Mouse (Mus musculus) limb, embryonic 11.5 days (tissue): ENCODE data around the gene Klri1. TPM values are rescaled to one million over a fixed set of nuclear protein-coding genes. Genes with fewer than 3 reads are reported as not detected.

Experiments
- ATAC-seq: fragments of 200-750 bp; cut with Nextera tagmentation; 2 replicates; pipeline ENCODE4 v1.8.0; 2017; ENCODE audit warnings: low read depth; ENCODE audit not compliant: insufficient number of reproducible peaks, low FRiP score, low TSS enrichment
- DNase-seq: peaks from one replicate; pipeline ENCODE4 v3.0.0-alpha.2; 2015; ENCODE audit warnings: low spot score
- H3K27ac ChIP-seq: fragments of 300-500 bp; sonication (generic); replicated peaks from 2 replicates; pipeline ENCODE4 v1.5.1; 2014; ENCODE audit warnings: low read depth, mild to moderate bottlenecking, low read length
- H3K27me3 ChIP-seq: fragments of 300-500 bp; sonication (generic); 2 replicates; pipeline ENCODE4 v1.6.1; 2014; ENCODE audit warnings: mild to moderate bottlenecking, low read length, mixed read lengths; ENCODE audit not compliant: control insufficient read depth, insufficient read depth
- H3K36me3 ChIP-seq: fragments of 300-500 bp; sonication (generic); 2 replicates; pipeline ENCODE4 v1.6.1; 2014; ENCODE audit warnings: mild to moderate bottlenecking, low read length, moderate library complexity, mixed read lengths; ENCODE audit not compliant: control insufficient read depth, insufficient read depth
- H3K4me1 ChIP-seq: fragments of 300-500 bp; sonication (generic); 2 replicates; pipeline ENCODE4 v1.6.1; 2014; ENCODE audit warnings: low read length, mixed read lengths; ENCODE audit not compliant: control insufficient read depth, insufficient read depth
- H3K4me2 ChIP-seq: fragments of 300-500 bp; sonication (generic); 2 replicates; pipeline ENCODE4 v1.6.1; 2014; ENCODE audit warnings: low read depth, mild to moderate bottlenecking, moderate library complexity; ENCODE audit not compliant: severe bottlenecking
- H3K4me3 ChIP-seq: fragments of 300-500 bp; sonication (generic); 2 replicates; pipeline ENCODE4 v1.5.1; 2014; ENCODE audit warnings: low read depth, low read length
- H3K9ac ChIP-seq: fragments of 300-500 bp; sonication (generic); 2 replicates; pipeline ENCODE4 v1.6.1; 2014; ENCODE audit warnings: mild to moderate bottlenecking, low read length
- H3K9me3 ChIP-seq: fragments of 300-500 bp; sonication (generic); 2 replicates; pipeline ENCODE4 v1.6.1; 2016; ENCODE audit warnings: low read length; ENCODE audit not compliant: control insufficient read depth
- WGBS: fragments of 180-500 bp; shearing (Covaris S2); extraction: QIAGEN DNeasy Blood & Tissue Kit; methylation state at CpG from one replicate; pipeline ENCODE4 v1.1.7; 2014; 5-methylcytosine and 5-hydroxymethylcytosine counted together
- polyA plus RNA-seq: library from polyadenylated mRNA; unstranded; fragments of >200 nt; fragmentation: Nextera tagmentation; extraction: Ambion mirVana; gene quantifications from 2 replicates; pipeline ENCODE4 v1.2.1, GENCODE M21; 2014

Klri1 gene
- not detected in 2 replicates for polyA plus RNA-seq

- ATAC-seq: no peak
- H3K4me2 ChIP-seq: no peak within 1 kb of the TSS
- 92% methylated on average over 4 of the region's 4 CpGs for WGBS
- H3K9me3 ChIP-seq: no peaks in the 10 kb centered on the region
- H3K4me1 ChIP-seq: no peaks in the 10 kb centered on the region
- H3K27me3 ChIP-seq: no peaks in the 10 kb centered on the region
- no peak within 1 kb of the TSS for H3K4me3 ChIP-seq
- no peak within 1 kb of the TSS for H3K9ac ChIP-seq
- H3K36me3 ChIP-seq: no peaks in the 10 kb centered on the region
- H3K27ac ChIP-seq: no peak within 1 kb of the TSS
- DNase-seq: no peak
Observed at GRCm38 (mm10) chr6:129717032-129717431, at the start of gene Klri1. Gene Klri1 (minus strand): TSS chr6:129717132.

GRCm38 (mm10) chr6:129747654-129748032 lies 30.7 kb upstream of the Klri1 start:
- no peak for DNase-seq
- WGBS: 79% methylated on average over 3 of the region's 3 CpGs
- Histone ChIP-seq H3K27ac (no peak overlapping the region), H3K36me3 (no peaks in the 10 kb centered on the region), H3K4me3 (no peak overlapping the region), H3K27me3 (no peaks in the 10 kb centered on the region), H3K4me1 (no peaks in the 10 kb centered on the region), H3K9ac (no peak overlapping the region), H3K4me2 (no peak overlapping the region), H3K9me3 (no peaks in the 10 kb centered on the region)
- ATAC-seq: no peak

- Histone ChIP-seq H3K4me3 (no peak overlapping the region), H3K9ac (no peak overlapping the region), H3K36me3 (no peaks in the 10 kb centered on the region), H3K4me2 (no peak overlapping the region), H3K27me3 (no peaks in the 10 kb centered on the region), H3K27ac (no peak overlapping the region), H3K9me3 (no peaks in the 10 kb centered on the region), H3K4me1 (no peaks in the 10 kb centered on the region)
- no peak for DNase-seq
- ATAC-seq: no peak
- WGBS: 90% methylated on average over 4 of the region's 4 CpGs
Observed at GRCm38 (mm10) chr6:129747016-129747653, 30.2 kb upstream of the Klri1 start.

- no peaks in the 10 kb centered on the region for H3K27me3 ChIP-seq
Observed at GRCm38 (mm10) chr6:129746151-129746550, 29.2 kb upstream of the Klri1 start.

GRCm38 (mm10) chr6:129740069-129740721 lies 23.3 kb upstream of the Klri1 start, which contains the start of gene Klri2:
Gene Klri2 (minus strand): TSS chr6:129740484.
- Histone ChIP-seq H3K4me1 (no peaks in the 10 kb centered on the region), H3K27ac (no peak within 1 kb of the TSS), H3K27me3 (no peaks in the 10 kb centered on the region), H3K4me3 (no peak within 1 kb of the TSS), H3K36me3 (no peaks in the 10 kb centered on the region), H3K9ac (no peak within 1 kb of the TSS), H3K9me3 (no peaks in the 10 kb centered on the region), H3K4me2 (no peak within 1 kb of the TSS)
- DNase-seq (no peak), ATAC-seq (no peak)
- WGBS: 79% methylated on average over 2 of the region's 2 CpGs

More at GRCm38 (mm10) chr6:129746151-129746550, 29.2 kb upstream of the Klri1 start:
- DNase-seq: no peak
- Histone ChIP-seq H3K4me3 (no peak overlapping the region), H3K36me3 (no peaks in the 10 kb centered on the region), H3K4me1 (no peaks in the 10 kb centered on the region), H3K4me2 (no peak overlapping the region), H3K27ac (no peak overlapping the region), H3K9ac (no peak overlapping the region), H3K9me3 (no peaks in the 10 kb centered on the region)
- no peak for ATAC-seq
- 69% methylated on average over 3 of the region's 3 CpGs for WGBS

- H3K4me2 ChIP-seq: no peak overlapping the region
- H3K9me3 ChIP-seq: no peaks in the 10 kb centered on the region
- H3K9ac ChIP-seq: no peak overlapping the region
- H3K36me3 ChIP-seq: no peaks in the 10 kb centered on the region
- no peak for DNase-seq
- no peaks in the 10 kb centered on the region for H3K4me1 ChIP-seq
- H3K27ac ChIP-seq: no peak overlapping the region
- H3K27me3 ChIP-seq: no peaks in the 10 kb centered on the region
- ATAC-seq: no peak
- H3K4me3 ChIP-seq: no peak overlapping the region
Observed at GRCm38 (mm10) chr6:129736414-129736813, 19.5 kb upstream of the Klri1 start.

GRCm38 (mm10) chr6:129727237-129727636 lies 10.3 kb upstream of the Klri1 start:
- H3K9ac ChIP-seq: no peak overlapping the region
- DNase-seq (no peak), ATAC-seq (no peak)
- no peak overlapping the region for H3K27ac ChIP-seq
- no peaks in the 10 kb centered on the region for H3K4me1 ChIP-seq
- H3K4me3 ChIP-seq: no peak overlapping the region
- H3K9me3 ChIP-seq: no peaks in the 10 kb centered on the region
- H3K27me3 ChIP-seq: no peaks in the 10 kb centered on the region
- no peaks in the 10 kb centered on the region for H3K36me3 ChIP-seq
- WGBS: 88% methylated on average over 1 of the region's 1 CpGs
- H3K4me2 ChIP-seq: no peak overlapping the region

- Histone ChIP-seq H3K27ac (no peak overlapping the region), H3K4me2 (no peak overlapping the region), H3K4me3 (no peak overlapping the region), H3K36me3 (no peaks in the 10 kb centered on the region), H3K9me3 (no peaks in the 10 kb centered on the region), H3K27me3 (no peaks in the 10 kb centered on the region), H3K4me1 (no peaks in the 10 kb centered on the region), H3K9ac (no peak overlapping the region)
- DNase-seq (no peak), ATAC-seq (no peak)
- WGBS: 65% methylated on average over 1 of the region's 1 CpGs
Observed at GRCm38 (mm10) chr6:129721390-129721789, 4.5 kb upstream of the Klri1 start.
